Mouse (Mus musculus) heart, adult 2 months (tissue): ENCODE data around the gene Zfhx2.

ENCODE experiments used
- CTCF ChIP-seq: fragments of 200-600 bp; IDR thresholded peaks from 2 replicates; pipeline ENCODE4 v1.8.1; 2022; ENCODE audit warnings: antibody characterized with exemption, mild to moderate bottlenecking, moderate library complexity
- POLR2A ChIP-seq: fragments of 200-500 bp; IDR thresholded peaks from 2 replicates; pipeline ENCODE4 v1.6.1; 2011; ENCODE audit warnings: mild to moderate bottlenecking, low read depth, low read length, control low read depth; ENCODE audit not compliant: insufficient read depth

GRCm38 (mm10) chr14:55055167-55055834 is 36.8 kb downstream of the Zfhx2 start:
- TF ChIP-seq CTCF = no peak
- TF ChIP-seq POLR2A = no peak
